ENCODE assay signal across 8 mouse cellular contexts in genomic region chr1:97976072-97976471, GRCm38 (mm10).
DNase-seq lines count a peak whose midpoint lies in the region; ATAC-seq lines count a peak whose summit lies in the region.

No protein-coding gene starts in this region.

- no peak for ATAC-seq in inflammation-experienced regulatory T-cells, adult 6 months

- DNase-seq in cerebellum, adult 9-10 months, result peak; percentile 4
- no peak for DNase-seq in cerebellum, adult 8-10 months
- peak; percentile 21 for DNase-seq in embryo, embryonic 10.5 days (ENCODE audit: low spot score)
- peak; percentile 24 for DNase-seq in heart, postnatal 4 days
- DNase-seq in lung, postnatal 36 days, result peak; percentile 47
- DNase-seq in right cerebral cortex, postnatal 4 days, result no peak
- DNase-seq in thymus, postnatal 10 days (ENCODE audit: low spot score in 2 of 2), result no peak

Comparison
In these comparisons a context has a peak if more than half of its experiments do, and no peak if none do; other contexts are left out.
1. DNase-seq: peak in cerebellum, adult 9-10 months (single experiment), embryo, embryonic 10.5 days (single experiment), heart, postnatal 4 days (single experiment) and lung, postnatal 36 days (single experiment); none in cerebellum, adult 8-10 months (single experiment), right cerebral cortex, postnatal 4 days (single experiment) and thymus, postnatal 10 days (0 of 2).